Mouse (Mus musculus): ENCODE data around the gene Mrpl58.

Mrpl58 gene

GRCm38 (mm10) chr11:115460976-115461375, 57.4 kb downstream of the Mrpl58 start:
- no peak for DNase-seq

DNA sequence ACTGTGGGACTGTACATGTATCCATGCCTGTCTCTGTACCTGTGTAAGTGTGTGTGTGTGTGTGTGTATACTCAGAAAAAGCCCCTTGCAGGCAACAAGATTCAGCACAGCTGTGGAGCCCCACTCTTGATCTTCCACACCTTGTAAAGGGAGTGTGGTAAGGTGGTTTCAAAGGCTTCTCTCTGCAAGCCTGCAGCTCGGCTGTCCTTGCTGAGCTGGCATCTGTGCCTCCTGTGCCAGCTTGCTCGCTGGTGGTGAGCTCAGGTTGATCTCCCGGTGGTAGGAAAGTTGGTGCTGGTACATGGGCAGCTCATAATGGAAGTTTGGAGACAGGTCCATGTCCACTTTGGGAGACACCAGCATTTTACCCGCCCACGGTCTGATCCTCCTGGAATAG, 58.3 kb downstream of the Mrpl58 start:
- no peak for DNase-seq

Measured in lung, postnatal 4 days (tissue).